In the genomic region with DNA sequence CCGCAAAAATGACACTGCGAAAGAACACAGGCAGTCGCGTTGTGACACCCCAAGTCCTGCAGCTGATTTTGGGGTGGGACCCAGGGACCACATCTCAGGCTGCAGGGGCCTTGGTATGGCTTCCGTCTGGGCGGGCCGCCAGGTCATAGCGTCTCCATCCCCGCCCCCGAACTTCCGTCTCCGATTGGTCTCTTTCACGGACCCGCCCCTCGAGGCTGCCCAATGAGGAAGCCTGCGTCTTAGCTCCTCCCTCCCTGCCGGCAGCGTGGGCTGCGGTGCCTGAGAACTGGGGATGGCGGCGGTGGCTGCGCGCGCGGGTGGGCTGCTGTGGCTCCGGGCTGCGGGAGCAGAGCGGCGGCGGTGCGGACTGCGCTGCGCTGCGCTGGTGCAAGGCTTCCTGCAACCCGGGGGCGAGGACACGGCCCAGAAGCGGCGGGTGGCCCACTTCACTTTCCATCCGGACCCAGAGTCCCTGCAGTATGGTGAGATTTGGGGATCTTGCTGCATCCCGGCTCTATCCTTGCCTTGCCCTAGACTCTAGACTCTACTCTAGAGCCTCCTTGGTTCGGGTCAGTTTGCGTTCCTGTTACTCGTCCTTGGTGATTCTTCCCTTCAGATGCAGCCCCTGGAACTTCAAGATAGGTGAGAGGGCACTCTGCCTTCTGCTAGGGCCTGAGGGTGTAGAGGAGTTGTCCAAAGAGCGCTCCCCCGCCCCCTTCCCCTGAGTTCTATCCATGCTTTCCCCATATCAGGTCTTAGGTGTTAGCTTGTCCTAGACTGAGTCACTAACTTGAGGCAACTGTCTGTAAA, we compare ENCODE assay signal across 8 mouse cellular contexts. TPM values are rescaled to one million over a fixed set of nuclear protein-coding genes. Genes with fewer than 3 reads are reported as not detected.
DNase-seq lines count a peak whose midpoint lies in the region; ATAC-seq lines count a peak whose summit lies in the region.

A gene (plus strand): TSS at position 268 of the 810 bp plus-strand sequence.

- peak; percentile 93 for DNase-seq in T-cell, adult 2 months (ENCODE audit: low spot score)
- peak; percentile 98 for DNase-seq in cerebellum, postnatal 36 days
- peak; percentile 97 to 99 for DNase-seq in frontal cortex, postnatal 36 days (ENCODE audit: low spot score in 2 of 2)
- peak; percentile 97 for DNase-seq in left cerebral cortex, adult 11 months (ENCODE audit: low spot score)
- DNase-seq in lung, postnatal 4 days = peak; percentile 97
- DNase-seq in retina, postnatal 7 days (ENCODE audit: low read depth, low spot score) = peak; percentile 92
- DNase-seq in urinary bladder, adult 2 months (ENCODE audit: low spot score) = peak; percentile 89

- H3K4me3 ChIP-seq in hindbrain, embryonic 15.5 days = peak within 1 kb of the TSS; percentile 89

- H3K9ac ChIP-seq in hindbrain, embryonic 15.5 days = peak within 1 kb of the TSS; percentile 71

- peaks cover 6% of the 10 kb centered on the region for H3K4me1 ChIP-seq in hindbrain, embryonic 15.5 days (replicated peaks)

- H3K4me2 ChIP-seq in hindbrain, embryonic 15.5 days = peak within 1 kb of the TSS; percentile 72

- ATAC-seq in hindbrain, embryonic 15.5 days (ENCODE audit: low FRiP score, low read depth) = peak; percentile 100

- H3K9me3 ChIP-seq in hindbrain, embryonic 15.5 days = no peaks in the 10 kb centered on the region

- no peaks in the 10 kb centered on the region for H3K36me3 ChIP-seq in hindbrain, embryonic 15.5 days

- no peaks in the 10 kb centered on the region for H3K27me3 ChIP-seq in hindbrain, embryonic 15.5 days

- under 1% methylated on average over 38 of the region's 46 CpGs for whole genome bisulfite sequencing in hindbrain, embryonic 15.5 days

- H3K27ac ChIP-seq in hindbrain, embryonic 15.5 days (replicated peaks) = peak within 1 kb of the TSS; percentile 70

RNA-seq across cellular contexts. Expression of the gene that starts here (rescaled TPM):
- polyA plus RNA-seq in hindbrain, embryonic 15.5 days (2015; fragmentation: Nextera tagmentation; extraction: Ambion mirVana) = 38.4 and 39.0 TPM in 2 replicates
- 44.2 and 51.1 TPM in 2 replicates for polyA plus RNA-seq in urinary bladder, adult 2 months (2012; rRNA removed)

Comparison
In these comparisons a context has a peak if more than half of its experiments do, and no peak if none do; other contexts are left out.
1. Peak in every context shown above with its lines: DNase-seq, ATAC-seq, H3K4me3 ChIP-seq and H3K27ac ChIP-seq.